Mouse (Mus musculus) CH12.LX (cell line): ENCODE results near the gene Krt8. TPM values are rescaled to one million over a fixed set of nuclear protein-coding genes. Genes with fewer than 3 reads are reported as not detected.
"Not testable (repeated sequence)": the region's sequence is repeated elsewhere in the genome, so short reads cannot be mapped to it uniquely, and the experiment has no call there.

Experiments used
- DNase-seq: peaks from one replicate; pipeline ENCODE4 v3.0.0-alpha.2; 2013; ENCODE audit errors: extremely low read depth
- H3K27ac ChIP-seq: 2 replicates; pipeline ENCODE4 v1.5.1; 2012; ENCODE audit warnings: low read depth, mild to moderate bottlenecking, control low read depth, moderate library complexity; ENCODE audit not compliant: insufficient read depth
- H3K27me3 ChIP-seq: replicated peaks from 2 replicates; pipeline ENCODE3; 2012; ENCODE audit warnings: inconsistent platforms
- H3K36me3 ChIP-seq, 2 experiments: replicated peaks in 1 of 2; 2 replicates each; pipeline versions ENCODE3 to v1.6.1; 2012; ENCODE audit warnings: inconsistent platforms in 1 of 2, low read length in 1 of 2, mild to moderate bottlenecking in 1 of 2, mixed read lengths in 1 of 2, moderate library complexity in 1 of 2; ENCODE audit not compliant: control insufficient read depth in 1 of 2, insufficient read depth in 1 of 2
- H3K4me1 ChIP-seq, 2 experiments: 2 replicates each; pipeline ENCODE4 v1.6.1; 2012; ENCODE audit warnings: inconsistent platforms in 1 of 2, moderate library complexity in 1 of 2; ENCODE audit not compliant: insufficient read depth in 2 of 2, control insufficient read depth in 1 of 2
- H3K4me2 ChIP-seq: 2 replicates; pipeline ENCODE4 v1.6.1; 2012; ENCODE audit warnings: low read depth, mild to moderate bottlenecking, control low read depth; ENCODE audit not compliant: poor library complexity, insufficient read depth, severe bottlenecking
- H3K4me3 ChIP-seq, 3 experiments: fragments of 150-350 bp in 1 of 3; sonication (generic) in 1 of 3; replicated peaks in 1 of 3; 2 replicates each; pipeline versions ENCODE3 to v1.5.1; 2011 to 2012; ENCODE audit warnings: low read depth in 2 of 3, low read length in 2 of 3, mild to moderate bottlenecking in 2 of 3, moderate library complexity in 2 of 3, control low read depth in 1 of 3, improper control_type of control experiment in 1 of 3, inconsistent platforms in 1 of 3, mixed read lengths in 1 of 3; ENCODE audit not compliant: poor library complexity in 1 of 3
- H3K79me2 ChIP-seq: replicated peaks from 2 replicates; pipeline ENCODE4 v1.6.1; 2012; ENCODE audit warnings: mild to moderate bottlenecking, moderate library complexity; ENCODE audit not compliant: control insufficient read depth, poor library complexity, insufficient read depth, severe bottlenecking; ENCODE audit errors: extremely low read depth
- H3K9ac ChIP-seq: 2 replicates; pipeline ENCODE4 v1.6.1; 2012; ENCODE audit warnings: low read depth, mild to moderate bottlenecking, control low read depth, moderate library complexity; ENCODE audit not compliant: insufficient read depth
- H3K9me3 ChIP-seq: replicated peaks from 2 replicates; pipeline ENCODE3; 2012; ENCODE audit warnings: low read length, inconsistent platforms, mixed read lengths
- ELF1 ChIP-seq: IDR thresholded peaks from 2 replicates; pipeline ENCODE4 v1.6.1; 2014; ENCODE audit warnings: low read depth, mild to moderate bottlenecking, inconsistent platforms, low read length, improper control_type of control experiment
- ETS1 ChIP-seq: conservative IDR thresholded peaks from 2 replicates; pipeline ENCODE4 v1.6.1; 2012; ENCODE audit warnings: low read depth, mild to moderate bottlenecking, inconsistent platforms, low read length, improper control_type of control experiment, moderate library complexity
- HCFC1 ChIP-seq: IDR thresholded peaks from 2 replicates; pipeline ENCODE4 v1.6.1; 2012; ENCODE audit warnings: low read depth, mild to moderate bottlenecking, inconsistent platforms, low read length, improper control_type of control experiment
- NELFE ChIP-seq: IDR thresholded peaks from 2 replicates; pipeline ENCODE4 v1.6.1; 2011; ENCODE audit warnings: low read depth, low read length, improper control_type of control experiment
- TCF12 ChIP-seq: IDR thresholded peaks from 2 replicates; pipeline ENCODE4 v1.6.1; 2014; ENCODE audit warnings: low read depth, mild to moderate bottlenecking, inconsistent platforms, low read length, improper control_type of control experiment
- USF2 ChIP-seq: conservative IDR thresholded peaks from 2 replicates; pipeline ENCODE4 v1.6.1; 2011; ENCODE audit warnings: low read depth, low read length, improper control_type of control experiment
- dilution Hi-C: fragments of 300-500 bp; cut with MboI; formaldehyde crosslinking; loops from 2 replicates; pipeline ENCODE4 v1.14.3; 2020; ENCODE audit warnings: low sequenced_read_pairs; ENCODE audit not compliant: extremely low pct_unique_long_range_greater_than_20kb, extremely low pct_ligation_motif_present
- in situ Hi-C: fragments of 300-500 bp; cut with MboI; formaldehyde crosslinking; loops from 3 replicates; pipeline ENCODE4 v1.14.3; 2019; ENCODE audit warnings: low sequenced_read_pairs, low pct_ligation_motif_present, low pct_unique_long_range_greater_than_20kb, mixed read lengths
- polyA plus RNA-seq: library from polyadenylated mRNA; unstranded; fragments of >175 nt; gene quantifications from 2 replicates; pipeline ENCODE4 v1.2.1, GENCODE M21; 2012; ENCODE audit warnings: low read depth; ENCODE audit not compliant: insufficient read length
- total RNA-seq, 2 experiments: library from RNA; depleted of rRNA; stranded (reverse); fragments of 300-350 nt in 1 of 2; fragments of >200 nt in 1 of 2; gene quantifications; 2 replicates each; pipeline ENCODE4 v1.2.3; 2012 to 2014

Gene Krt8
- total and polyA plus RNA-seq, 3 experiments: not detected

- H3K9me3 ChIP-seq, H3K36me3 ChIP-seq, in situ Hi-C loops, H3K79me2 ChIP-seq, dilution Hi-C loops, H3K27ac ChIP-seq, H3K4me2 ChIP-seq, DNase-seq, H3K4me1 ChIP-seq, H3K4me3 ChIP-seq, H3K9ac ChIP-seq: not testable (repeated sequence)
- H3K27me3 ChIP-seq: peaks cover 38% of the 10 kb centered on the region
These were observed 7.7 kb downstream of the Krt8 start for GRCm38 (mm10) chr15:101996450-101997078.

GRCm38 (mm10) chr15:101995484-101996236 lies 8.6 kb downstream of the Krt8 start:
- Histone ChIP-seq H3K9me3 (peaks cover 5% of the 10 kb centered on the region), H3K27me3 (peaks cover 43% of the 10 kb centered on the region), H3K4me2 (no peak overlapping the region), H3K9ac (no peak overlapping the region), H3K4me1 (peaks cover 0 to 8% of the 10 kb centered on the region in 2 experiments; a peak in 2 of 4 replicates), H3K4me3 (no peak overlapping the region), H3K27ac (no peak overlapping the region), H3K79me2 (no peaks in the 10 kb centered on the region), H3K36me3 (no peaks in the 10 kb centered on the region)
- no peak for TF ChIP-seq USF2
- TF ChIP-seq ELF1: peak; percentile 93
- peak; percentile 76 for TF ChIP-seq HCFC1
- TF ChIP-seq ETS1: no peak
- DNase-seq: no peak
- in situ Hi-C loops: no loop called here
- dilution Hi-C loops: no loop called here

DNA sequence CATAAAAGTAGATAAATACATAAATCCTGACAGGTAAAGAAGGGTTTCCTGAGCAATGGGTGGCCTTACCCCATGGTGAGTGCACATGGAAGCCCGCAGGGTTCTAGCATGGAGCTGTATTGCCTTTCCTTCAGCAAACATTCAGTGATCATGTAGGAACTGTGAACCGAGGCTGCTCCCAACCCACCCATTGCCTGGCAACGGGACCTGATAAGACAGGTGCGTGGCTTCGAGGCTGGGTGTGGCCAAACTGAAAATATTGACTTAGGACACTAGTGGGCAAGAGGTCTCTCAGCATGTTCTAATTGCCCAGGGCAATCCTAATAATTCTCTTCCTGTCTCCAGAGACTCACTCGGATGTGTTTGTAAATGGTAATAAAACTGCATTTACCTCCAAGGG lies 9.9 kb downstream of the Krt8 start:
- no peaks in the 10 kb centered on the region for H3K36me3 ChIP-seq
- H3K4me3 ChIP-seq: no peak overlapping the region
- in situ Hi-C loops: loop anchor here (5.0 kb wide), 1 partner anchor 73 kb away; no protein-coding TSS in a partner anchor
- no peak for DNase-seq
- dilution Hi-C loops: no loop called here
- no peak overlapping the region for H3K4me2 ChIP-seq
- no peaks in the 10 kb centered on the region for H3K79me2 ChIP-seq
- peaks cover 40% of the 10 kb centered on the region for H3K27me3 ChIP-seq
- TF ChIP-seq TCF12: no peak
- no peak for TF ChIP-seq NELFE
- TF ChIP-seq, all 38 proteins: peak for 0
- H3K9ac ChIP-seq: no peak overlapping the region
- H3K27ac ChIP-seq: no peak overlapping the region
- H3K9me3 ChIP-seq: peaks cover 5% of the 10 kb centered on the region
- peaks cover 0 to 8% of the 10 kb centered on the region in 2 experiments; a peak in 2 of 4 replicates for H3K4me1 ChIP-seq
